Mouse (Mus musculus) heart, embryonic 14.5 days (tissue): ENCODE results near the gene Kcne1l. TPM values are rescaled to one million over a fixed set of nuclear protein-coding genes. Genes with fewer than 3 reads are reported as not detected.

Experiments used
- polyA plus RNA-seq: library from polyadenylated mRNA; unstranded; fragments of >200 nt; fragmentation: Nextera tagmentation; extraction: Ambion mirVana; gene quantifications from 2 replicates; pipeline ENCODE4 v1.2.1, GENCODE M21; 2014

The Kcne1l gene
- polyA plus RNA-seq, 1 experiment from 2014 or later, result 17.8 TPM

Other genes with a start within 250 kb of the Kcne1l start
- not detected in 2 replicates for gene Gucy2f, start 109.4 kb downstream of the Kcne1l start, polyA plus RNA-seq
- 10.8 and 14.1 TPM in 2 replicates for gene Nxt2, start 79.5 kb downstream of the Kcne1l start, polyA plus RNA-seq
- 17.8 and 18.7 TPM in 2 replicates for gene Acsl4, start 84.2 kb upstream of the Kcne1l start, polyA plus RNA-seq